In genomic region chr17:35125578-35125977, GRCm38 (mm10) we compare ENCODE assay signal across 8 mouse cellular contexts. TPM values are rescaled to one million over a fixed set of nuclear protein-coding genes. Genes with fewer than 3 reads are reported as not detected.
DNase-seq lines count a peak whose midpoint lies in the region; ATAC-seq and TF ChIP-seq lines count a peak whose summit lies in the region.

No protein-coding gene starts in this region.

- H3K4me3 ChIP-seq in cerebellum, adult 2 months (replicated peaks; ENCODE audit: insufficient read depth, low read depth, low read length), result peak overlapping the region; percentile 23
- peak overlapping the region; percentile 73 for H3K4me3 ChIP-seq in forebrain, embryonic 16.5 days (replicated peaks; ENCODE audit: low read length)
- peak overlapping the region; percentile 62 for H3K4me3 ChIP-seq in lung, embryonic 16.5 days (ENCODE audit: low read length)

- no peak for ATAC-seq in forebrain, embryonic 16.5 days
- ATAC-seq in lung, embryonic 16.5 days (ENCODE audit: low read depth), result no peak
- ATAC-seq in monocyte, adult 5-6 weeks (replicated peaks; ENCODE audit: insufficient number of reproducible peaks, low FRiP score, low TSS enrichment, poor library complexity, severe bottlenecking), result no peak

- peak overlapping the region; percentile 75 for H3K4me2 ChIP-seq in forebrain, embryonic 16.5 days (ENCODE audit: low read length)
- peak overlapping the region; percentile 59 for H3K4me2 ChIP-seq in lung, embryonic 16.5 days (ENCODE audit: low read depth, low read length)

- TF ChIP-seq CTCF in cerebellum, adult 2 months (IDR thresholded peaks at IDR 0.05; ENCODE audit: borderline replicate concordance, insufficient read depth, low read depth, low read length), result no peak

- peak overlapping the region; percentile 83 for H3K9ac ChIP-seq in forebrain, embryonic 16.5 days (replicated peaks; ENCODE audit: low read depth, low read length)
- peak overlapping the region; percentile 78 for H3K9ac ChIP-seq in lung, embryonic 16.5 days (ENCODE audit: low read length)

- peak overlapping the region; percentile 10; the same call in 1 of the 2 replicates for H3K27ac ChIP-seq in cerebellum, adult 2 months (ENCODE audit: insufficient read depth, low read length)
- H3K27ac ChIP-seq in forebrain, embryonic 16.5 days (ENCODE audit: low read length), result no peak overlapping the region
- H3K27ac ChIP-seq in lung, embryonic 16.5 days (ENCODE audit: low read length), result peak overlapping the region; percentile 78; the same call in 1 of the 2 replicates

- WGBS in cerebellum, adult 2 months, result 27% methylated on average over 6 of the region's 6 CpGs
- 36% methylated on average over 6 of the region's 6 CpGs for WGBS in forebrain, embryonic 16.5 days
- WGBS in lung, embryonic 16.5 days, result 14% methylated on average over 6 of the region's 6 CpGs

- no peaks in the 10 kb centered on the region for H3K27me3 ChIP-seq in cerebellum, adult 2 months (ENCODE audit: control insufficient read depth, insufficient read depth, low read length)
- no peaks in the 10 kb centered on the region for H3K27me3 ChIP-seq in forebrain, embryonic 16.5 days (replicated peaks; ENCODE audit: control insufficient read depth, insufficient read depth, low read length)
- H3K27me3 ChIP-seq in lung, embryonic 16.5 days (ENCODE audit: control insufficient read depth, insufficient read depth, low read depth, low read length), result no peaks in the 10 kb centered on the region

- H3K9me3 ChIP-seq in forebrain, embryonic 16.5 days (ENCODE audit: control insufficient read depth, low read length), result no peaks in the 10 kb centered on the region
- H3K9me3 ChIP-seq in lung, embryonic 16.5 days (ENCODE audit: control insufficient read depth, low read length), result no peaks in the 10 kb centered on the region

- no peak for DNase-seq in cerebellum, adult 2 months
- no peak for DNase-seq in cerebellum, adult 11 months
- DNase-seq in 3T3-L1 (ENCODE audit: low read depth, low spot score), result peak; percentile 30
- DNase-seq in Muller cell, postnatal 12 days (ENCODE audit: inconsistent ontology term), result no peak
- DNase-seq in frontal cortex, postnatal 10 days (ENCODE audit: low spot score in 2 of 2), result no peak

- no peak for TF ChIP-seq POLR2A in cerebellum, adult 2 months (IDR thresholded peaks at IDR 0.05; ENCODE audit: borderline replicate concordance, insufficient read depth, low read length)

- peaks cover 10% of the 10 kb centered on the region for H3K4me1 ChIP-seq in cerebellum, adult 2 months (ENCODE audit: control insufficient read depth, insufficient read depth, low read length)
- peaks cover 31% of the 10 kb centered on the region for H3K4me1 ChIP-seq in forebrain, embryonic 16.5 days (replicated peaks; ENCODE audit: control insufficient read depth, insufficient read depth, low read length)
- H3K4me1 ChIP-seq in lung, embryonic 16.5 days (replicated peaks; ENCODE audit: control insufficient read depth, insufficient read depth, low read length), result peaks cover 20% of the 10 kb centered on the region

- H3K36me3 ChIP-seq in forebrain, embryonic 16.5 days (ENCODE audit: control insufficient read depth, insufficient read depth), result peaks cover 5% of the 10 kb centered on the region; the same call in 1 of the 2 replicates
- H3K36me3 ChIP-seq in lung, embryonic 16.5 days (ENCODE audit: control insufficient read depth, insufficient read depth, low read length), result no peaks in the 10 kb centered on the region; the same call in 1 of the 2 replicates

RNA-seq across cellular contexts. Expression of gene D17H6S53E, which starts 0.6 kb away (rescaled TPM):
- polyA plus RNA-seq in cerebellum, adult 2 months (2012; rRNA removed), result 12.3 and 14.6 TPM in 2 replicates
- polyA plus RNA-seq in forebrain, embryonic 16.5 days (2015; fragmentation: Nextera tagmentation; extraction: Ambion mirVana), result 6.1 and 8.6 TPM in 2 replicates
- polyA plus RNA-seq in lung, embryonic 16.5 days (2015; fragmentation: Nextera tagmentation; extraction: Ambion mirVana), result 9.7 and 10.4 TPM in 2 replicates
- 33.5 to 43.7 TPM (median 42.6 TPM) in 3 replicates for total RNA-seq in monocyte, adult 5-6 weeks (2017)

RNA-seq across cellular contexts. Expression of gene Csnk2b, which starts 3.7 kb away (rescaled TPM):
- polyA plus RNA-seq in cerebellum, adult 2 months (2012; rRNA removed), result 231 TPM in 2 replicates
- 308 and 320 TPM in 2 replicates for polyA plus RNA-seq in forebrain, embryonic 16.5 days (2015; fragmentation: Nextera tagmentation; extraction: Ambion mirVana)
- 242 and 248 TPM in 2 replicates for polyA plus RNA-seq in lung, embryonic 16.5 days (2015; fragmentation: Nextera tagmentation; extraction: Ambion mirVana)
- 188 to 293 TPM (median 226 TPM) in 3 replicates for total RNA-seq in monocyte, adult 5-6 weeks (2017)

RNA-seq across cellular contexts. Expression of gene Gpank1, which starts 4.3 kb away (rescaled TPM):
- 32.7 TPM in 2 replicates for polyA plus RNA-seq in cerebellum, adult 2 months (2012; rRNA removed)
- 29.6 and 29.8 TPM in 2 replicates for polyA plus RNA-seq in forebrain, embryonic 16.5 days (2015; fragmentation: Nextera tagmentation; extraction: Ambion mirVana)
- polyA plus RNA-seq in lung, embryonic 16.5 days (2015; fragmentation: Nextera tagmentation; extraction: Ambion mirVana), result 18.3 and 19.7 TPM in 2 replicates
- 62.4 to 126 TPM (median 65.8 TPM) in 3 replicates for total RNA-seq in monocyte, adult 5-6 weeks (2017)

RNA-seq across cellular contexts. Expression of gene Apom, which starts 6.3 kb away (rescaled TPM):
- 0.21 and 0.28 TPM in 2 replicates for polyA plus RNA-seq in cerebellum, adult 2 months (2012; rRNA removed)
- 0.56 TPM in 1 of 2 replicates, not detected in the other for polyA plus RNA-seq in forebrain, embryonic 16.5 days (2015; fragmentation: Nextera tagmentation; extraction: Ambion mirVana)
- polyA plus RNA-seq in lung, embryonic 16.5 days (2015; fragmentation: Nextera tagmentation; extraction: Ambion mirVana), result 1.4 and 13.6 TPM in 2 replicates
- total RNA-seq in monocyte, adult 5-6 weeks (2017), result 1.4 TPM in 1 of 3 replicates, not detected in the others

RNA-seq across cellular contexts. Expression of gene Bag6, which starts 9.4 kb away (rescaled TPM):
- polyA plus RNA-seq in cerebellum, adult 2 months (2012; rRNA removed), result 211 and 226 TPM in 2 replicates
- polyA plus RNA-seq in forebrain, embryonic 16.5 days (2015; fragmentation: Nextera tagmentation; extraction: Ambion mirVana), result 85.4 and 86.7 TPM in 2 replicates
- 46.3 and 54.9 TPM in 2 replicates for polyA plus RNA-seq in lung, embryonic 16.5 days (2015; fragmentation: Nextera tagmentation; extraction: Ambion mirVana)
- total RNA-seq in monocyte, adult 5-6 weeks (2017), result 72.4 to 192 TPM (median 104 TPM) in 3 replicates

Comparison
In these comparisons a context has a peak if more than half of its experiments do, and no peak if none do; other contexts are left out.
1. H3K4me3 ChIP-seq: peak in every context shown above with its lines; median percentile 73 in forebrain, embryonic 16.5 days; 62 in lung, embryonic 16.5 days; 23 in cerebellum, adult 2 months.